Mouse (Mus musculus): ENCODE data around the gene Surf2. TPM values are rescaled to one million over a fixed set of nuclear protein-coding genes. Genes with fewer than 3 reads are reported as not detected.

Gene Surf2
- polyA plus RNA-seq, 1 experiment from 2014 or later: 58.6 TPM

GRCm38 (mm10) chr2:26950411-26950810 lies 34.2 kb downstream of the Surf2 start:
- no peak overlapping the region for H3K4me3 ChIP-seq (ENCODE audit: low read depth, low read length)
- 90% methylated on average over 2 of the region's 2 CpGs for WGBS
- H3K9me3 ChIP-seq (replicated peaks; ENCODE audit: control insufficient read depth, low read length, poor library complexity, severe bottlenecking): no peaks in the 10 kb centered on the region

DNA sequence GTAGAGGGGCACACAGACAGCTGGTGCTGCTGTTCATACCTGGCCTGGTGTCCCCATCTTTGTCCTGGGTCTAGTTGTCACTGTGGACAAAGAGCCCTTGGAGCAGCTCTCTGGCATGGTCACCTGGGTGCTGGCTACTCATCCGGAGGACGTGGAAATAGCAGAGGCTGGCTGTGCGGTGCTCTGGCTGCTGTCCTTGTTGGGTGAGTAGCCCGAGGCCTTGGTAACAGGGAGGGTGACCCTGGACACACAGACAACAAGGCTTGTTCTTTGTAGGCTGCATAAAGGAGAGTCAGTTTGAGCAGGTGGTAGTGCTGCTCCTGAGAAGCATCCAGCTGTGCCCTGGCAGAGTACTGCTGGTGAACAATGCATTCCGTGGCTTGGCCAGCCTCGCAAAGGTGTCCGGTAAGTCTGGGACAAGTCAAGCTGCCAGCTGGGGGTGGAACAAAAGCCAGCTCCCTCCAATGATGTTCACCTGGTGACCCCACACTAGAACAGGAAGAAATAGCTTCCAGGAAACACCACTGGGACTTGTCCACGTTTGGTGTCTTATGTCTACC lies 35.3 kb downstream of the Surf2 start:
- peaks cover 22% of the 10 kb centered on the region for H3K36me3 ChIP-seq (ENCODE audit: control insufficient read depth, insufficient read depth, low read length)
- no peak overlapping the region for H3K9ac ChIP-seq (ENCODE audit: low read depth, low read length)
- no peaks in the 10 kb centered on the region for H3K4me1 ChIP-seq (ENCODE audit: control insufficient read depth, insufficient read depth, low read length)
- H3K27ac ChIP-seq (ENCODE audit: low read length): no peak overlapping the region
- H3K9me3 ChIP-seq (replicated peaks; ENCODE audit: control insufficient read depth, low read length, poor library complexity, severe bottlenecking): no peaks in the 10 kb centered on the region
- no peaks in the 10 kb centered on the region for H3K27me3 ChIP-seq (ENCODE audit: control insufficient read depth, insufficient read depth, low read depth, low read length)
- no peak overlapping the region for H3K4me3 ChIP-seq (ENCODE audit: low read depth, low read length)
- H3K4me2 ChIP-seq (ENCODE audit: low read length): no peak overlapping the region
- ATAC-seq: no peak
- 88% methylated on average over 8 of the region's 8 CpGs for WGBS

More at GRCm38 (mm10) chr2:26950411-26950810, 34.2 kb downstream of the Surf2 start:
- H3K9ac ChIP-seq (ENCODE audit: low read depth, low read length): no peak overlapping the region
- no peaks in the 10 kb centered on the region for H3K4me1 ChIP-seq (ENCODE audit: control insufficient read depth, insufficient read depth, low read length)
- H3K27ac ChIP-seq (ENCODE audit: low read length): no peak overlapping the region
- H3K36me3 ChIP-seq (ENCODE audit: control insufficient read depth, insufficient read depth, low read length): peaks cover 22% of the 10 kb centered on the region
- no peak overlapping the region for H3K4me2 ChIP-seq (ENCODE audit: low read length)
- no peaks in the 10 kb centered on the region for H3K27me3 ChIP-seq (ENCODE audit: control insufficient read depth, insufficient read depth, low read depth, low read length)
- ATAC-seq: no peak

- H3K4me2 ChIP-seq (ENCODE audit: low read length): no peak overlapping the region
- H3K4me1 ChIP-seq (ENCODE audit: control insufficient read depth, insufficient read depth, low read length): no peaks in the 10 kb centered on the region
- H3K4me3 ChIP-seq (ENCODE audit: low read depth, low read length): no peak overlapping the region
- H3K9me3 ChIP-seq (replicated peaks; ENCODE audit: control insufficient read depth, low read length, poor library complexity, severe bottlenecking): no peaks in the 10 kb centered on the region
- H3K27me3 ChIP-seq (ENCODE audit: control insufficient read depth, insufficient read depth, low read depth, low read length): no peaks in the 10 kb centered on the region
- ATAC-seq: no peak
- 93% methylated on average over 4 of the region's 4 CpGs for WGBS
- H3K27ac ChIP-seq (ENCODE audit: low read length): no peak overlapping the region
- no peak overlapping the region for H3K9ac ChIP-seq (ENCODE audit: low read depth, low read length)
- peaks cover 26% of the 10 kb centered on the region for H3K36me3 ChIP-seq (ENCODE audit: control insufficient read depth, insufficient read depth, low read length)
These were observed 36.0 kb downstream of the Surf2 start for GRCm38 (mm10) chr2:26952193-26952592.

DNA sequence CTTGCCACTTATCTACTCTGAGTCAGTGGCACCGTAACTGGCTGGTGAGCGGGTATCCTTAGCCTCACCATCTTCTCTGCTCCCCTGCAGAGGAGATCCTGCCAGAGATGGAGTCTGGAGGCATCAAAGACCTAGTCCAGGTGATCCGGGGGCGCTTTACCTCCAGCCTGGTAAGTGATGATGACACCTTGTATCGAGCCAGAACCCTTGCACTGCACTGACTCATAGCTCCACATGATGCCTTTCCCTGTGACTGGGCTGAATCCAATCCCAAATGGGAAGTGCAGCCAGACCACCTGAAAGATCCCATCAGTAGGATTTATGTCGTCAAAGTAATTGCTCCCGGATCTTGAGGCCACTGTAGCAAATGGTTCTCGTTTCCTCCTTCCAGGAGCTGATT lies 36.7 kb downstream of the Surf2 start:
- no peak for ATAC-seq
- 95% methylated on average over 8 of the region's 8 CpGs for WGBS
- Histone ChIP-seq H3K4me3 (ENCODE audit: low read depth, low read length) (no peak overlapping the region), H3K36me3 (ENCODE audit: control insufficient read depth, insufficient read depth, low read length) (peaks cover 32% of the 10 kb centered on the region), H3K9me3 (replicated peaks; ENCODE audit: control insufficient read depth, low read length, poor library complexity, severe bottlenecking) (no peaks in the 10 kb centered on the region), H3K4me1 (ENCODE audit: control insufficient read depth, insufficient read depth, low read length) (no peaks in the 10 kb centered on the region), H3K27me3 (ENCODE audit: control insufficient read depth, insufficient read depth, low read depth, low read length) (no peaks in the 10 kb centered on the region), H3K4me2 (ENCODE audit: low read length) (no peak overlapping the region), H3K9ac (ENCODE audit: low read depth, low read length) (no peak overlapping the region), H3K27ac (ENCODE audit: low read length) (no peak overlapping the region)

- no peak overlapping the region for H3K27ac ChIP-seq (ENCODE audit: low read length)
- 94% methylated on average over 2 of the region's 2 CpGs for WGBS
- no peak overlapping the region for H3K9ac ChIP-seq (ENCODE audit: low read depth, low read length)
- peaks cover 42% of the 10 kb centered on the region for H3K36me3 ChIP-seq (ENCODE audit: control insufficient read depth, insufficient read depth, low read length)
- H3K27me3 ChIP-seq (ENCODE audit: control insufficient read depth, insufficient read depth, low read depth, low read length): no peaks in the 10 kb centered on the region
- H3K4me1 ChIP-seq (ENCODE audit: control insufficient read depth, insufficient read depth, low read length): no peaks in the 10 kb centered on the region
- H3K9me3 ChIP-seq (replicated peaks; ENCODE audit: control insufficient read depth, low read length, poor library complexity, severe bottlenecking): no peaks in the 10 kb centered on the region
- no peak overlapping the region for H3K4me3 ChIP-seq (ENCODE audit: low read depth, low read length)
- no peak overlapping the region for H3K4me2 ChIP-seq (ENCODE audit: low read length)
- ATAC-seq: no peak
These were observed 38.7 kb downstream of the Surf2 start for GRCm38 (mm10) chr2:26954735-26955395.

DNA sequence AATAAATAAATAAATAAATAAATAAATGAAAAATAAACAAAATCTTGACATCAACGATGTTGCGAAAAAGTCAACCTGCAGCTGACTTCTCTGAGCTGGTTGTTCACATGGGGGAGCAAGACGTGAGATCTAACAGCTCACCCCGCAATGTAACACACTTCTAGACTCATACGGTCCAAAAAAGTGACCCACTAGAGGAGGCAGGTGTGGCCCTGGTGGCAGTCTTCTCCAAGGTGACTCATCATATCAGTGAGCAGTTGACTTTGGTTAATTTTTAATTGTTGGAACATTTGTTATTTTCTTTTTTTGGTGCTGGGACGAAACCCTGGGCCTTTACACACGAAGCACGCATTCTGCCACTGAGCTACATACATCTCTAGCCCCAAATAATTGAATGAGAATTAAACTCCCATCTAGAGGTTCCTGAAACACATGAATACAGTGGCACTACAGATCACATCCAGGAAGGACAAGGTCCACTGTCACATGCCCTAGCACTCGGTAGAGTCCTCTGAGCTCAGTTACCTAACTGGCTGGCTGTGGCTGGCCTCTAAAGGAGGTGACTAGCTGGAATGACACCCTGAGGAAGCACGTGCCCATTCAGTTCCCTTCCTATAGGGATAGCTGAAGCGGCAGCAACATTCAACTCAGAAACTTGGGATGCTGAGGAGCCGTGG lies 40.8 kb downstream of the Surf2 start:
- Histone ChIP-seq H3K36me3 (ENCODE audit: control insufficient read depth, insufficient read depth, low read length) (peaks cover 35% of the 10 kb centered on the region), H3K27ac (ENCODE audit: low read length) (no peak overlapping the region), H3K27me3 (ENCODE audit: control insufficient read depth, insufficient read depth, low read depth, low read length) (no peaks in the 10 kb centered on the region), H3K4me1 (ENCODE audit: control insufficient read depth, insufficient read depth, low read length) (peaks cover 8% of the 10 kb centered on the region), H3K4me2 (ENCODE audit: low read length) (no peak overlapping the region), H3K4me3 (ENCODE audit: low read depth, low read length) (no peak overlapping the region), H3K9me3 (replicated peaks; ENCODE audit: control insufficient read depth, low read length, poor library complexity, severe bottlenecking) (no peaks in the 10 kb centered on the region), H3K9ac (ENCODE audit: low read depth, low read length) (no peak overlapping the region)
- WGBS: 95% methylated on average over 12 of the region's 12 CpGs
- ATAC-seq: no peak

- Histone ChIP-seq H3K9me3 (replicated peaks; ENCODE audit: control insufficient read depth, low read length, poor library complexity, severe bottlenecking) (no peaks in the 10 kb centered on the region), H3K4me2 (ENCODE audit: low read length) (no peak overlapping the region), H3K27ac (ENCODE audit: low read length) (no peak overlapping the region), H3K4me3 (ENCODE audit: low read depth, low read length) (no peak overlapping the region), H3K36me3 (ENCODE audit: control insufficient read depth, insufficient read depth, low read length) (peaks cover 35% of the 10 kb centered on the region), H3K4me1 (ENCODE audit: control insufficient read depth, insufficient read depth, low read length) (peaks cover 13% of the 10 kb centered on the region), H3K27me3 (ENCODE audit: control insufficient read depth, insufficient read depth, low read depth, low read length) (no peaks in the 10 kb centered on the region), H3K9ac (ENCODE audit: low read depth, low read length) (no peak overlapping the region)
- no peak for ATAC-seq
- 84% methylated on average over 2 of the region's 2 CpGs for WGBS
These were observed 41.3 kb downstream of the Surf2 start for GRCm38 (mm10) chr2:26957488-26957859.

- Histone ChIP-seq H3K27me3 (ENCODE audit: control insufficient read depth, insufficient read depth, low read depth, low read length) (no peaks in the 10 kb centered on the region), H3K4me1 (ENCODE audit: control insufficient read depth, insufficient read depth, low read length) (peaks cover 28% of the 10 kb centered on the region), H3K4me2 (ENCODE audit: low read length) (no peak overlapping the region), H3K4me3 (ENCODE audit: low read depth, low read length) (no peak overlapping the region), H3K27ac (ENCODE audit: low read length) (no peak overlapping the region), H3K36me3 (ENCODE audit: control insufficient read depth, insufficient read depth, low read length) (peaks cover 20% of the 10 kb centered on the region), H3K9ac (ENCODE audit: low read depth, low read length) (no peak overlapping the region), H3K9me3 (replicated peaks; ENCODE audit: control insufficient read depth, low read length, poor library complexity, severe bottlenecking) (no peaks in the 10 kb centered on the region)
- no peak for ATAC-seq
- 79% methylated on average over 4 of the region's 4 CpGs for WGBS
These were observed 44.6 kb downstream of the Surf2 start for GRCm38 (mm10) chr2:26960756-26961155.

All from midbrain, embryonic 16.5 days (tissue).